Mouse (Mus musculus) erythroblast, embryonic 14.5 days (primary cell): ENCODE measurements around the gene Siglecf.

Experiments used
- GATA1 ChIP-seq: IDR thresholded peaks from 2 replicates; pipeline ENCODE4 v1.6.1; 2012; ENCODE audit warnings: low read length, inconsistent platforms, mixed read lengths
- TAL1 ChIP-seq: IDR thresholded peaks from 3 replicates; pipeline ENCODE4 v1.6.1; 2012; ENCODE audit warnings: low read length, inconsistent platforms, mixed read lengths

- TF ChIP-seq TAL1 (no peak), GATA1 (no peak)
Measured at GRCm38 (mm10) chr7:43346571-43346970, 4.6 kb upstream of the Siglecf start.
